Mouse (Mus musculus) stomach, embryonic 16.5 days (tissue): ENCODE measurements around the gene Rfc2. TPM values are rescaled to one million over a fixed set of nuclear protein-coding genes. Genes with fewer than 3 reads are reported as not detected.

ENCODE experiments used
- ATAC-seq: fragments of 200-750 bp; cut with Nextera tagmentation; 2 replicates; pipeline ENCODE4 v1.8.0; 2017; ENCODE audit warnings: moderate number of reproducible peaks, moderate TSS enrichment; ENCODE audit not compliant: insufficient read depth, low FRiP score
- H3K27ac ChIP-seq: fragments of 300-500 bp; sonication (generic); 2 replicates; pipeline ENCODE4 v1.5.1; 2014; ENCODE audit warnings: low read length
- H3K27me3 ChIP-seq: fragments of 300-500 bp; sonication (generic); 2 replicates; pipeline ENCODE4 v1.6.1; 2014; ENCODE audit warnings: low read length, control low read depth, mixed read lengths; ENCODE audit not compliant: control insufficient read depth, insufficient read depth
- H3K36me3 ChIP-seq: fragments of 300-500 bp; sonication (generic); 2 replicates; pipeline ENCODE4 v1.6.1; 2014; ENCODE audit warnings: low read length; ENCODE audit not compliant: control insufficient read depth, insufficient read depth
- H3K4me1 ChIP-seq: fragments of 300-500 bp; sonication (generic); 2 replicates; pipeline ENCODE4 v1.6.1; 2014; ENCODE audit warnings: low read length, control low read depth, mixed read lengths; ENCODE audit not compliant: control insufficient read depth, insufficient read depth
- H3K4me2 ChIP-seq: fragments of 300-500 bp; sonication (generic); 2 replicates; pipeline ENCODE4 v1.6.1; 2014; ENCODE audit warnings: low read depth, low read length, mixed read lengths
- H3K4me3 ChIP-seq: fragments of 300-500 bp; sonication (generic); replicated peaks from 2 replicates; pipeline ENCODE4 v1.5.1; 2014; ENCODE audit warnings: mild to moderate bottlenecking, low read length
- H3K9ac ChIP-seq: fragments of 300-500 bp; sonication (generic); 2 replicates; pipeline ENCODE4 v1.6.1; 2014; ENCODE audit warnings: low read length
- H3K9me3 ChIP-seq: fragments of 300-500 bp; sonication (generic); replicated peaks from 2 replicates; pipeline ENCODE4 v1.6.1; 2016; ENCODE audit warnings: low read length, control low read depth; ENCODE audit not compliant: control insufficient read depth
- WGBS: fragments of 180-500 bp; shearing (Covaris S2); extraction: QIAGEN DNeasy Blood & Tissue Kit; methylation state at CpG from one replicate; pipeline ENCODE4 v1.1.7; 2014; 5-methylcytosine and 5-hydroxymethylcytosine counted together
- polyA plus RNA-seq: library from polyadenylated mRNA; unstranded; fragments of >200 nt; fragmentation: Nextera tagmentation; extraction: Ambion mirVana; gene quantifications from 2 replicates; pipeline ENCODE4 v1.2.1, GENCODE M21; 2015

Gene Rfc2
- polyA plus RNA-seq, 1 experiment from 2014 or later, result 197 TPM

- Histone ChIP-seq H3K27me3 (no peaks in the 10 kb centered on the region), H3K4me1 (peaks cover 3% of the 10 kb centered on the region), H3K9ac (peak overlapping the region; percentile 62), H3K36me3 (no peaks in the 10 kb centered on the region), H3K4me3 (peak overlapping the region; percentile 58), H3K9me3 (no peaks in the 10 kb centered on the region), H3K27ac (peak overlapping the region; percentile 88), H3K4me2 (peak overlapping the region; percentile 90)
- WGBS, result 32% methylated on average over 10 of the region's 10 CpGs
- no peak for ATAC-seq
Observed at GRCm38 (mm10) chr5:134572508-134573214, 8.5 kb upstream of the Rfc2 start.

GRCm38 (mm10) chr5:134575833-134576232 lies 5.3 kb upstream of the Rfc2 start:
- H3K36me3 ChIP-seq, result no peaks in the 10 kb centered on the region
- peaks cover 3% of the 10 kb centered on the region; the same call in 1 of the 2 replicates for H3K4me1 ChIP-seq
- WGBS, result 91% methylated on average over 5 of the region's 5 CpGs
- H3K4me3 ChIP-seq, result no peak overlapping the region
- no peaks in the 10 kb centered on the region for H3K9me3 ChIP-seq
- no peak overlapping the region for H3K4me2 ChIP-seq
- H3K27ac ChIP-seq, result no peak overlapping the region
- no peak for ATAC-seq
- no peaks in the 10 kb centered on the region for H3K27me3 ChIP-seq
- no peak overlapping the region for H3K9ac ChIP-seq

- H3K9ac ChIP-seq, result no peak overlapping the region
- no peak for ATAC-seq
- peak overlapping the region; percentile 33; the same call in 1 of the 2 replicates for H3K27ac ChIP-seq
- H3K27me3 ChIP-seq, result no peaks in the 10 kb centered on the region
- no peaks in the 10 kb centered on the region for H3K9me3 ChIP-seq
- no peak overlapping the region for H3K4me3 ChIP-seq
- H3K4me2 ChIP-seq, result no peak overlapping the region
- WGBS, result 65% methylated on average over 14 of the region's 14 CpGs
- H3K36me3 ChIP-seq, result no peaks in the 10 kb centered on the region
- peaks cover 3% of the 10 kb centered on the region; the same call in 1 of the 2 replicates for H3K4me1 ChIP-seq
Observed at GRCm38 (mm10) chr5:134576517-134577220, 4.5 kb upstream of the Rfc2 start.

GRCm38 (mm10) chr5:134577534-134577933 lies 3.6 kb upstream of the Rfc2 start:
- peaks cover 1% of the 10 kb centered on the region; the same call in 1 of the 2 replicates for H3K4me1 ChIP-seq
- H3K9ac ChIP-seq, result no peak overlapping the region
- no peak overlapping the region for H3K4me2 ChIP-seq
- H3K27me3 ChIP-seq, result no peaks in the 10 kb centered on the region
- H3K9me3 ChIP-seq, result no peaks in the 10 kb centered on the region
- ATAC-seq, result 0 out of 2 replicates have a peak, but pooled peaks have one; percentile 23
- no peak overlapping the region for H3K4me3 ChIP-seq
- no peaks in the 10 kb centered on the region for H3K36me3 ChIP-seq
- 70% methylated on average over 7 of the region's 7 CpGs for WGBS
- H3K27ac ChIP-seq, result peak overlapping the region; percentile 29; the same call in 1 of the 2 replicates

- peaks cover 11% of the 10 kb centered on the region for H3K4me1 ChIP-seq
- H3K4me3 ChIP-seq, result no peak overlapping the region
- WGBS, result 67% methylated on average over 3 of the region's 3 CpGs
- no peaks in the 10 kb centered on the region for H3K9me3 ChIP-seq
- H3K27ac ChIP-seq, result no peak overlapping the region
- H3K36me3 ChIP-seq, result no peaks in the 10 kb centered on the region
- no peak for ATAC-seq
- H3K4me2 ChIP-seq, result no peak overlapping the region
- H3K27me3 ChIP-seq, result no peaks in the 10 kb centered on the region
- H3K9ac ChIP-seq, result no peak overlapping the region
Observed at GRCm38 (mm10) chr5:134579135-134579534, 2.0 kb upstream of the Rfc2 start.

- Histone ChIP-seq H3K9me3 (no peaks in the 10 kb centered on the region), H3K9ac (peak overlapping the region; percentile 94), H3K4me3 (peak overlapping the region; percentile 100), H3K36me3 (no peaks in the 10 kb centered on the region), H3K27ac (peak overlapping the region; percentile 46), H3K4me2 (peak overlapping the region; percentile 94), H3K4me1 (peaks cover 11% of the 10 kb centered on the region), H3K27me3 (no peaks in the 10 kb centered on the region)
- ATAC-seq, result peak; percentile 95
- WGBS, result 8% methylated on average over 29 of the region's 30 CpGs
Observed at GRCm38 (mm10) chr5:134582221-134582907, 1.2 kb downstream of the Rfc2 start.

GRCm38 (mm10) chr5:134583006-134583883 lies 2.1 kb downstream of the Rfc2 start:
- peak overlapping the region; percentile 100 for H3K4me3 ChIP-seq
- H3K27me3 ChIP-seq, result no peaks in the 10 kb centered on the region
- no peaks in the 10 kb centered on the region for H3K9me3 ChIP-seq
- no peaks in the 10 kb centered on the region for H3K36me3 ChIP-seq
- 23% methylated on average over 15 of the region's 15 CpGs for WGBS
- peaks cover 11% of the 10 kb centered on the region for H3K4me1 ChIP-seq
- H3K4me2 ChIP-seq, result peak overlapping the region; percentile 94
- peak overlapping the region; percentile 46; the same call in 1 of the 2 replicates for H3K27ac ChIP-seq
- no peak for ATAC-seq
- H3K9ac ChIP-seq, result peak overlapping the region; percentile 94

GRCm38 (mm10) chr5:134583884-134584213 lies 2.7 kb downstream of the Rfc2 start:
- Histone ChIP-seq H3K27me3 (no peaks in the 10 kb centered on the region), H3K4me2 (peak overlapping the region; percentile 94), H3K4me3 (peak overlapping the region; percentile 100), H3K36me3 (no peaks in the 10 kb centered on the region), H3K9me3 (no peaks in the 10 kb centered on the region), H3K9ac (0 out of 2 replicates have a peak overlapping the region, but pooled peaks have one; percentile 94), H3K27ac (no peak overlapping the region), H3K4me1 (peaks cover 11% of the 10 kb centered on the region)
- WGBS, result 65% methylated on average over 3 of the region's 3 CpGs
- ATAC-seq, result no peak
